Mouse (Mus musculus) ES-Bruce4 (cell line): ENCODE data around the gene Zc3h12c. TPM values are rescaled to one million over a fixed set of nuclear protein-coding genes. Genes with fewer than 3 reads are reported as not detected.

Experiments
- H3K27ac ChIP-seq: 2 replicates; pipeline ENCODE4 v1.5.1; 2012; ENCODE audit warnings: low read length, inconsistent platforms; ENCODE audit not compliant: insufficient read depth
- H3K27me3 ChIP-seq: 2 replicates; pipeline ENCODE4 v1.6.1; 2012; ENCODE audit warnings: mild to moderate bottlenecking, low read length, inconsistent platforms; ENCODE audit not compliant: control insufficient read depth, poor library complexity, insufficient read depth, severe bottlenecking
- H3K36me3 ChIP-seq: 2 replicates; pipeline ENCODE4 v1.6.1; 2012; ENCODE audit warnings: inconsistent platforms, mild to moderate bottlenecking, low read length, moderate library complexity; ENCODE audit not compliant: control insufficient read depth, poor library complexity, insufficient read depth, severe bottlenecking
- H3K4me1 ChIP-seq: one replicate; pipeline ENCODE4 v1.8.1; 2011; ENCODE audit warnings: low read length; ENCODE audit not compliant: control insufficient read depth, insufficient read depth
- H3K4me3 ChIP-seq: 2 replicates; pipeline ENCODE4 v1.5.1; 2011; ENCODE audit warnings: low read depth, mild to moderate bottlenecking, low read length
- H3K9ac ChIP-seq: 2 replicates; pipeline ENCODE4 v1.6.1; 2012; ENCODE audit warnings: low read depth, mild to moderate bottlenecking, inconsistent platforms; ENCODE audit not compliant: poor library complexity, severe bottlenecking
- H3K9me3 ChIP-seq: replicated peaks from 2 replicates; pipeline ENCODE4 v1.6.1; 2012; ENCODE audit warnings: mild to moderate bottlenecking, low read length, inconsistent platforms; ENCODE audit not compliant: control insufficient read depth, poor library complexity, insufficient read depth, severe bottlenecking
- CTCF ChIP-seq: IDR thresholded peaks from one replicate; pipeline ENCODE4 v1.8.1; 2011; ENCODE audit warnings: low read depth, low read length
- EP300 ChIP-seq: IDR thresholded peaks from 2 replicates; pipeline ENCODE4 v1.6.1; 2011; ENCODE audit warnings: low read depth, low read length; ENCODE audit not compliant: insufficient read depth
- POLR2A ChIP-seq: IDR thresholded peaks from one replicate; pipeline ENCODE4 v1.8.1; 2011; ENCODE audit warnings: low read length; ENCODE audit not compliant: insufficient read depth
- polyA plus RNA-seq: library from polyadenylated mRNA; stranded (reverse); fragments of >200 nt; gene quantifications from 2 replicates; pipeline ENCODE4 v1.2.4, GENCODE M21; 2011; ENCODE audit warnings: low read depth; ENCODE audit not compliant: missing spikeins, insufficient read depth, insufficient read length

The Zc3h12c gene
- polyA plus RNA-seq, result 6.5 and 6.8 TPM in 2 replicates

DNA sequence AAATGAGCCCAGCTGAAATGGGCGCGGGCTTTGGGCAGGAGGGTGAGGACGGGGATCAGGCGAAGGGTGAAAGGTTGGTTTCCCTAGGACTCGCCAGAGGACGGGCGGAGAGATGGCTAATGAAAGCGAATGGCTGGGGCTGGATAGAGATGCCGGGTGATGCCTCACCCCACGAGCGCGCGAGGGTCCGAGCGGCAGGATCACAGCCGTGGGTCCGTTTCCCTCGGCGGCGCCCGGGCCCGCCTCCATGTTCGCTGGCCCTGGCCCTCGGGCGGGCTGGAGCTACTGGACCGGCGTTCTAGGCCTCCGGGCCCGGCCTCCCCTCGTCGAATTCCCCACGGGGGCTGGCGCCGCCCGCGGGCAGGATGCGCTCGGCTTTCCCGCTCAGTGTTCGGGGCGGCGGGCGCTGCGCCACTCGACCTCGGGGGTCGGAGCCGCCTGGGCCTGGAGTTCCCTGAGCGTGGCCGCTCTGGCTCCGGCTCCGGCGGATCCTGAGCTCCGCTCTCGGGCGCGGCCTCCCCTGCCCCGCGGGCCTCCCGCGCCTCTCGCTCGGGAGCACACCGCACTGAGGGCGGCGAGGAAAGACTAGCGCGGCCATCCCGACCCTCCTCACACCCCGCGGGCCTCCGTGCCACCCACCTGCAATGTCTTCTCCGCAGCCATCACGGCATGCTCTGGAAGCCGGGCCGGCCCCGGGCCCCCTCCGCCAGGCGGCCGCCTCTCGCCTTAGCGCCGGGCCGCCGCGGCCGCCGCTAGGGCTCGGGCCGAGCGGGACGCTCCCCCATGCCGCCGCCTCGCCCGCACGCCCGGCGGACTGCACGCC, at the start of gene Zc3h12c:
Gene Zc3h12c, minus strand, starts transcription at position 710 of the 823 bp plus-strand sequence.
- no peaks in the 10 kb centered on the region for H3K36me3 ChIP-seq
- no peak for TF ChIP-seq EP300
- TF ChIP-seq POLR2A, result no peak
- no peak for TF ChIP-seq CTCF
- H3K9ac ChIP-seq, result peak within 1 kb of the TSS; percentile 83
- H3K4me3 ChIP-seq, result peak within 1 kb of the TSS; percentile 69
- no peaks in the 10 kb centered on the region for H3K9me3 ChIP-seq
- no peaks in the 10 kb centered on the region; the same call in 1 of the 2 replicates for H3K27me3 ChIP-seq
- no peak within 1 kb of the TSS for H3K27ac ChIP-seq
- no peaks in the 10 kb centered on the region for H3K4me1 ChIP-seq

DNA sequence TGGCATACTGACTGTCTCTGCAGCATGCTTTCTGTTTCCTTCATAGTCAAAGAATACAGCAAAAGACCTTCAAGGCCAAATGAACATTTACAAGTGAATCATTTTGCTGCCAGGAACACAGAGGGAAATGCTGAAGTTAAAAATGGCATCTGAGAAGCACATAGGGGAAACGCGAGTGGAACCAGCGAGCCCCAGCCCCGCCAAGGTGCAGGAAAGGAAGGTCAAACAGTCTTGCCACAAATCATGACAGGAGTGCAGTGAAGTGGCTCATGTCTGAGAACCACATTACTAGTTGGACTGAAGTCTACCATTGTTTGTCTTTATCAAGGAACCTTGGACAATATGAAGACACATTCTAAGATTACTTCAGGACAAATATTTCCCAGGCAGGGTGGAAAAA, 49.3 kb upstream of the Zc3h12c start:
- Histone ChIP-seq H3K36me3 (no peaks in the 10 kb centered on the region), H3K27ac (no peak overlapping the region), H3K4me3 (no peak overlapping the region), H3K27me3 (no peaks in the 10 kb centered on the region), H3K4me1 (no peaks in the 10 kb centered on the region), H3K9ac (no peak overlapping the region), H3K9me3 (no peaks in the 10 kb centered on the region)
- no peak for TF ChIP-seq POLR2A
- no peak for TF ChIP-seq CTCF
- TF ChIP-seq EP300, result no peak

DNA sequence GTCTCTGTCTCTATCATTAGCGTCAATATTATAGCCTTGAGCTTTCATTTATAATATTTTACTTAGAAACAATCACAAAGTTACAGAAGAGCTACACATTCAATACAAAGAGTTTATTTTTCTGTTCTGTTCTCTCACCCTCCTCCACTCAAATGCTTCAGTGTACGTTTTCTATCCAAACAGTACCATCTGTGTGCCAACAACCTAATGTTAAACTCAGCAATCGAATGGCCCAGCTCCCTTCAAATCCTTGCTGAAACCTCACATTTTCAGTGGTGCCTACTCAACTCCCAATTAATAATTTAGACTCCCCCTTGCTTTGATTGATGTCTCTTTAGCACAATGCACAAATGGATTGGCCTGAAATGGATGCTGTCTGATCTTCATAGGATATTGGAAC, 46.9 kb upstream of the Zc3h12c start:
- H3K4me1 ChIP-seq, result no peaks in the 10 kb centered on the region
- no peaks in the 10 kb centered on the region for H3K27me3 ChIP-seq
- no peaks in the 10 kb centered on the region for H3K36me3 ChIP-seq
- no peaks in the 10 kb centered on the region for H3K9me3 ChIP-seq
- TF ChIP-seq EP300 (no peak), CTCF (no peak), POLR2A (no peak)
- no peak overlapping the region for H3K27ac ChIP-seq
- no peak overlapping the region for H3K4me3 ChIP-seq
- H3K9ac ChIP-seq, result no peak overlapping the region

DNA sequence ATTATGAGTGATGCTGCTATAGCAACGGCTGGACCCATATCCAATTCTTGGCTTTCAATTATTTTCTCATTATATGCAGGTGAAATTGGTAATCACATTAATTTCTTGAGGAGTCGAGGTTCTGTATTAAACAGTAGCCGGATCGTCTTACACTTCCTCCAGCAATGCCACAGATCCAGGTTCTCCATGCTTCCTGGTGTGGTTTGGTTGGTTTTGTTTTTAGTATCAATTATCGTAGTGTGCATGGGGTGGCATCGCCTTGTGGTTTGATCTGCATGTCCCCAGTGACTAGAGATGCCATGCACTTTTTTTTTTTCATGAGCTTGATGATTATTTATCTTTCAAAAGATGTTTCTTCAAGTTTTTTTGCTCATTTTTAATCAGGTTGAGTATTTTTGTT, 44.0 kb upstream of the Zc3h12c start:
- TF ChIP-seq POLR2A (no peak), EP300 (no peak), CTCF (no peak)
- Histone ChIP-seq H3K27ac (no peak overlapping the region), H3K4me3 (no peak overlapping the region), H3K9me3 (no peaks in the 10 kb centered on the region), H3K27me3 (no peaks in the 10 kb centered on the region), H3K9ac (no peak overlapping the region), H3K4me1 (no peaks in the 10 kb centered on the region), H3K36me3 (no peaks in the 10 kb centered on the region)

DNA sequence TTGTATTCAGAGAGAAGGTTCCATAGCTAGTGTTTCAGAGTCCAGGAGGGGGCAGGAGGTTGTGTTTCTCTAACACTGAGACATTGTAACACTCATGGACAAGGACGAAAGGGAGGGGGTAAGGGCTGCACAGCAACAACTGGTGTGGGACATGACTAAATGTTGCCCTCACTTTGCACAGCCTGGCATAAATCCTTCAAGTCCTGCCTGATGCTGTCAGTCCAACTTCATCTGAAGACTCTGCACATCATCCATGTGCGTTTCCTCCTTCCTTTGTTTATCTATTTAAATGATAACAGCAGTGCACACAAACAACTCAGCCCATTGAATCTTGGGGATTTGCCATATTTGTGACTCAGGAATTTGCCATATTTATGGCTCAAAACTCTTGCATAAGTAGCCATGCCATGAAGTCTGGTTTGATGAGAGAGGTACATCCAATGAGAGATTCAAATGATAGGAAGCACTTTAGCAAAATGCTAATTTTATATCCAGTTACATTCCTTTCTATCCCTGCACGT, 40.2 kb upstream of the Zc3h12c start:
- H3K36me3 ChIP-seq, result no peaks in the 10 kb centered on the region
- TF ChIP-seq POLR2A, result no peak
- no peaks in the 10 kb centered on the region for H3K4me1 ChIP-seq

DNA sequence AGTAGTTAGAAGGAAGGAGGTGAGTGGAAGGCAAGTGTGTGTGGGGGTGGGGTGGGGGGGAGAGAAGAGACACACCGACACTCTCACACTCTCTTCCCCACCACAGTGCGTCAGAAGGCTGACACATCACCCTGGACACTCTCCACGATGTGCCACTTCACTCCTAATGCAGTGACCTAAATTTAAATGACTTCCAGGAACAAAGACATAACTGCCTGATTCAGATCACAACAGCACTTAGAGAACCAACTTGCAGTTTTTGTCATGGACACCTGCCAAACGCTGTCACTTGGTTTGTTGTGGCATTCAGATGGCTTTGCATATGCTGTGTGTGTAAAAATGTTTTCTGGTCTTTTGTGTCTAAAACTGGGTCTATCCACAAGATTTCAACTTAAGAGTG, 34.8 kb upstream of the Zc3h12c start:
- no peak overlapping the region for H3K9ac ChIP-seq
- no peaks in the 10 kb centered on the region for H3K9me3 ChIP-seq
- no peak overlapping the region for H3K27ac ChIP-seq

More for the DNA sequence above, 40.2 kb upstream of the Zc3h12c start:
- H3K9me3 ChIP-seq, result no peaks in the 10 kb centered on the region
- H3K9ac ChIP-seq, result no peak overlapping the region
- no peaks in the 10 kb centered on the region for H3K27me3 ChIP-seq
- no peak overlapping the region for H3K4me3 ChIP-seq
- no peak overlapping the region for H3K27ac ChIP-seq

More for the DNA sequence above, 34.8 kb upstream of the Zc3h12c start:
- no peak overlapping the region for H3K4me3 ChIP-seq
- H3K4me1 ChIP-seq, result no peaks in the 10 kb centered on the region
- no peaks in the 10 kb centered on the region for H3K36me3 ChIP-seq
- H3K27me3 ChIP-seq, result no peaks in the 10 kb centered on the region
- TF ChIP-seq CTCF (no peak), EP300 (no peak), POLR2A (no peak)
